Mouse (Mus musculus): ENCODE results near the gene Klrg1. TPM values are rescaled to one million over a fixed set of nuclear protein-coding genes. Genes with fewer than 3 reads are reported as not detected.
A peak's percentile ranks its signal among the peaks of the same experiment; 100 is the strongest.

Gene Klrg1
- polyA plus RNA-seq, 1 experiment = 0.65 TPM

- no peak for TF ChIP-seq POLR2A (IDR thresholded peaks at IDR 0.05; ENCODE audit: borderline replicate concordance, extremely low read depth, low read depth, low read length)
- no peak for TF ChIP-seq CTCF (IDR thresholded peaks at IDR 0.05; ENCODE audit: insufficient read depth, low read length)
- Histone ChIP-seq H3K4me1 (ENCODE audit: control insufficient read depth, insufficient read depth, low read length) (no peaks in the 10 kb centered on the region), H3K4me3 (replicated peaks; ENCODE audit: extremely low read depth, low read depth, low read length) (no peak overlapping the region)
- 64% methylated on average over 1 of the region's 1 CpGs for WGBS
- no peak for DNase-seq
Measured at GRCm38 (mm10) chr6:122284823-122285222, 2.1 kb upstream of the Klrg1 start.

DNA sequence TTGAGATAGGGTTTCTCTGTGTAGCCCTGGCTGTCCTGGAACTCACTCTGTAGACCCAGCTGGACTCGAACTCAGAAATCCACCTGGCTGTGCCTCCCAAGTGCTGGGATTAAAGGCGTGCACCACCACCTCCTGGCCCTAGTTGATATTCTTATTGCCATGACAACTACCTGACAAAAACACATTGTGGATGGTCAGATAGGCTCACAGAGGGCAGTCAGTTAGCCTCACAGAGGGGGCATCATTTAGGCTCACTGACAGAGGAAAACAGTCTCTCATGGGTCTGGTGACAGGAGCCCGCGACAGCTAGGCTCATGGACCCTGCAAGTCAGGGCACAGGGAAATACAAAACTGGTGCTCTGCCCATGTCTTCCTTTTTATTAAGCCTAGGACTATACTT, 1.6 kb upstream of the Klrg1 start:
- no peak for DNase-seq
- 82% methylated on average over 4 of the region's 4 CpGs for WGBS
- H3K4me3 ChIP-seq (replicated peaks; ENCODE audit: extremely low read depth, low read depth, low read length) = no peak overlapping the region
- TF ChIP-seq POLR2A (IDR thresholded peaks at IDR 0.05; ENCODE audit: borderline replicate concordance, extremely low read depth, low read depth, low read length) = no peak
- TF ChIP-seq CTCF (IDR thresholded peaks at IDR 0.05; ENCODE audit: insufficient read depth, low read length) = no peak
- H3K4me1 ChIP-seq (ENCODE audit: control insufficient read depth, insufficient read depth, low read length) = no peaks in the 10 kb centered on the region

GRCm38 (mm10) chr6:122283429-122283828, 747 bp upstream of the Klrg1 start:
- no peak for TF ChIP-seq CTCF (IDR thresholded peaks at IDR 0.05; ENCODE audit: insufficient read depth, low read length)
- TF ChIP-seq POLR2A (IDR thresholded peaks at IDR 0.05; ENCODE audit: borderline replicate concordance, extremely low read depth, low read depth, low read length) = no peak
- no peak for DNase-seq
- no peak overlapping the region for H3K4me3 ChIP-seq (replicated peaks; ENCODE audit: extremely low read depth, low read depth, low read length)
- H3K4me1 ChIP-seq (ENCODE audit: control insufficient read depth, insufficient read depth, low read length) = no peaks in the 10 kb centered on the region
- WGBS = 65% methylated on average over 2 of the region's 2 CpGs

DNA sequence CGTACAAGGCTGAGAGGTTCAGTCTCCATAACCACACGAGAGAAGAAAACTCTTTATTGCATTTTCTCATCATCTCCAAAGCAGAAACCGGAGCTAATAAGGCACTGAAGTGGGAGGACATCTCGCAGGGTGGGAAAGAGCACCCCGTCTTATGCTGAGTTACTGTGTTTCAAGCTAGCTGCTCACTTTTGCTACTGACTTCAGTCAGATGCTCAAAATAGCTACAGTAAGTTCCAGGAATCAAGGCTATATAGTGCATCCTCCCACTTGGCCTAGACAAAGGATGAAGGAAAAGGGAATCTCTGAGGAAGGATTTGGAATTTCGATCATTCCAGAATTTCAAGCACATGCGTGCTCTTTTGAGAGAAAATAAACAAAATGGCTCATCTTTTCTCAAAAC, 6.1 kb downstream of the Klrg1 start:
- TF ChIP-seq POLR2A (IDR thresholded peaks at IDR 0.05; ENCODE audit: borderline replicate concordance, extremely low read depth, low read depth, low read length) = no peak
- no peak for TF ChIP-seq CTCF (IDR thresholded peaks at IDR 0.05; ENCODE audit: insufficient read depth, low read length)
- no peak for DNase-seq

GRCm38 (mm10) chr6:122274546-122274945, 8.1 kb downstream of the Klrg1 start:
- Histone ChIP-seq H3K4me3 (replicated peaks; ENCODE audit: extremely low read depth, low read depth, low read length) (no peak overlapping the region), H3K4me1 (ENCODE audit: control insufficient read depth, insufficient read depth, low read length) (no peaks in the 10 kb centered on the region)
- 14% methylated on average over 5 of the region's 5 CpGs for WGBS
- TF ChIP-seq POLR2A (IDR thresholded peaks at IDR 0.05; ENCODE audit: borderline replicate concordance, extremely low read depth, low read depth, low read length) = no peak
- no peak for TF ChIP-seq CTCF (IDR thresholded peaks at IDR 0.05; ENCODE audit: insufficient read depth, low read length)
- DNase-seq = no peak

More for the DNA sequence above, 6.1 kb downstream of the Klrg1 start:
- H3K4me3 ChIP-seq (replicated peaks; ENCODE audit: extremely low read depth, low read depth, low read length) = no peak overlapping the region
- 77% methylated on average over 7 of the region's 7 CpGs for WGBS
- no peaks in the 10 kb centered on the region for H3K4me1 ChIP-seq (ENCODE audit: control insufficient read depth, insufficient read depth, low read length)

DNA sequence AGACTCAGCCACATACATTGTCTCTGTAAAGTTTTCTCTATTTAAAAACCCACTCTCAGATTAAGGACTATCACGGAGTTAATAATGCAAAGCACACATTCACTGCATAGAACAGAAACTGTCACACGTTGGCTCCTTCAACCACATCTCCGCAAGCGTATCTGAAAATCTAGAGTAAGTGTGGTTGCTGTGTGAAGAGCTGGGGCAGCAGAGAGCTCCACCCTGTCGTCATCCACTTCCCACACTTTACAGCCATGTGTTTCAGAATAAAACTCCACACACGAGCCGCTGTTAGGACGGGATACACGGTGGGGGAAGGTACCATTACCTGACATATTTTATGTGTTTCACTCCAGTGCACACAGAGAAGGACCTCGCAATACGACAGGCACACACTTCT, 12.5 kb downstream of the Klrg1 start:
- Histone ChIP-seq H3K4me3 (replicated peaks; ENCODE audit: extremely low read depth, low read depth, low read length) (no peak overlapping the region), H3K4me1 (ENCODE audit: control insufficient read depth, insufficient read depth, low read length) (no peaks in the 10 kb centered on the region)
- TF ChIP-seq POLR2A (IDR thresholded peaks at IDR 0.05; ENCODE audit: borderline replicate concordance, extremely low read depth, low read depth, low read length) (no peak), CTCF (IDR thresholded peaks at IDR 0.05; ENCODE audit: insufficient read depth, low read length) (no peak)
- WGBS = 68% methylated on average over 11 of the region's 11 CpGs
- DNase-seq = no peak

- 76% methylated on average over 4 of the region's 4 CpGs for WGBS
Measured at GRCm38 (mm10) chr6:122269170-122269569, 13.5 kb downstream of the Klrg1 start.

DNA sequence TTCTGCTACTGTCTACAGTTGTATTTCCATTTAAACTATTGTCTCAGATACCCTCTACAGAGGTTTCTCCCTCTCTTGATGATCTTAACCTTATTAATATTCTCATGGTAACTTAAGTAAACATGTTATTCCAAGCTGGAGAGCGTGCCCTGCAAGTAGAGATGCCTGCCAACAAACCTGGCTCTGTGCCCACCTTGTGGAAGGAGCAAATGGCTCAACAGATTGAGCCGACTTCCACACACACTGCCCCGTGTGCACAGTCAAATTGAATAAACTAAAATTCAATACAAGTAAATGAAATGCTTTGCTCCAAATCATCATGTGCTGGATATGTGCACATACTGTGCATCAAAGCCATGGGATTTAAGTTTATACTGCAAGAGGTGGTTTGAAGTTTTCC, 14.1 kb downstream of the Klrg1 start:
- WGBS = 16% methylated on average over 3 of the region's 3 CpGs
- no peak for TF ChIP-seq POLR2A (IDR thresholded peaks at IDR 0.05; ENCODE audit: borderline replicate concordance, extremely low read depth, low read depth, low read length)
- TF ChIP-seq CTCF (IDR thresholded peaks at IDR 0.05; ENCODE audit: insufficient read depth, low read length) = no peak
- Histone ChIP-seq H3K4me3 (replicated peaks; ENCODE audit: extremely low read depth, low read depth, low read length) (no peak overlapping the region), H3K4me1 (ENCODE audit: control insufficient read depth, insufficient read depth, low read length) (no peaks in the 10 kb centered on the region)
- DNase-seq = peak; percentile 14

More at GRCm38 (mm10) chr6:122269170-122269569, 13.5 kb downstream of the Klrg1 start:
- Histone ChIP-seq H3K4me3 (replicated peaks; ENCODE audit: extremely low read depth, low read depth, low read length) (no peak overlapping the region), H3K4me1 (ENCODE audit: control insufficient read depth, insufficient read depth, low read length) (no peaks in the 10 kb centered on the region)
- no peak for DNase-seq
- TF ChIP-seq POLR2A (IDR thresholded peaks at IDR 0.05; ENCODE audit: borderline replicate concordance, extremely low read depth, low read depth, low read length) (no peak), CTCF (IDR thresholded peaks at IDR 0.05; ENCODE audit: insufficient read depth, low read length) (no peak)

DNA sequence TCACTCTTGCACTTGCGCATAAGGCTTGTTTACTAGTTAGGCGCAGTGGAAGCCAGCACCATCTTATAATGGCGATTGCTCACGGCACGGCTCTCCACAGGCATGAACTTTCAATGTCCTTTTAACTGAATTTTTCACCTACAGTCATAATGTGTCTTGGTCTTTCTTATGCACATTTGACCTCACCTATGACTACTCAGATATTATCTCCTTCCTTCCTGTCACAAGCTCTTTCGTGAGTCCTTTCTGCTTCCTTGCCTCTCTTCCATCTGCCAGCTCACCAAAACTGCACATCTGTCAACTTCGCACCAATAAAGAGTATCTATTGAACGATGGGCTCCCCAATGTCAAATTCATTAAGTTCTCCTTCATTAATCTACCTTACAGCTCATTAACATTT, 20.1 kb downstream of the Klrg1 start:
- 81% methylated on average over 8 of the region's 8 CpGs for WGBS
- no peak for DNase-seq
- H3K4me3 ChIP-seq (replicated peaks; ENCODE audit: extremely low read depth, low read depth, low read length) = no peak overlapping the region
- no peaks in the 10 kb centered on the region for H3K4me1 ChIP-seq (ENCODE audit: control insufficient read depth, insufficient read depth, low read length)
- no peak for TF ChIP-seq POLR2A (IDR thresholded peaks at IDR 0.05; ENCODE audit: borderline replicate concordance, extremely low read depth, low read depth, low read length)
- no peak for TF ChIP-seq CTCF (IDR thresholded peaks at IDR 0.05; ENCODE audit: insufficient read depth, low read length)

GRCm38 (mm10) chr6:122252146-122252545, 30.5 kb downstream of the Klrg1 start:
- no peak for DNase-seq
- Histone ChIP-seq H3K4me1 (ENCODE audit: control insufficient read depth, insufficient read depth, low read length) (no peaks in the 10 kb centered on the region), H3K4me3 (replicated peaks; ENCODE audit: extremely low read depth, low read depth, low read length) (no peak overlapping the region)
- WGBS = 42% methylated on average over 1 of the region's 1 CpGs
- TF ChIP-seq POLR2A (IDR thresholded peaks at IDR 0.05; ENCODE audit: borderline replicate concordance, extremely low read depth, low read depth, low read length) (no peak), CTCF (IDR thresholded peaks at IDR 0.05; ENCODE audit: insufficient read depth, low read length) (no peak)

All from lung, adult 2 months (tissue).